Mouse (Mus musculus) liver, embryonic 18 days (tissue): ENCODE data around the gene Cwc25. TPM values are rescaled to one million over a fixed set of nuclear protein-coding genes. Genes with fewer than 3 reads are reported as not detected.

ENCODE experiments used
- polyA plus RNA-seq: library from polyadenylated mRNA; depleted of rRNA; stranded (reverse); fragments of >200 nt; gene quantifications from 2 replicates; pipeline ENCODE4 v1.2.3, GENCODE M21; 2012; rRNA removed

The Cwc25 gene
- 6.0 and 6.5 TPM in 2 replicates for polyA plus RNA-seq

GRCm38 (mm10) chr11:97766154-97766881, at the start of gene Cwc25:
Cwc25 (minus strand) TSS chr11:97766556.

GRCm38 (mm10) chr11:97798782-97799145, 32.4 kb upstream of the Cwc25 start, which contains the start of gene Lasp1:
Lasp1 (plus strand) TSS chr11:97799000.

GRCm38 (mm10) chr11:97781832-97782563, 15.6 kb upstream of the Cwc25 start, which contains the start of gene Rpl23:
Rpl23 (minus strand) TSS chr11:97782437.

GRCm38 (mm10) chr11:97775808-97776496, 9.6 kb upstream of the Cwc25 start, which contains the start of gene 1700001P01Rik:
1700001P01Rik (minus strand) TSS chr11:97775918.

GRCm38 (mm10) chr11:97744063-97744717, 22.2 kb downstream of the Cwc25 start, which contains the start of gene Pip4k2b:
Pip4k2b (minus strand) TSS chr11:97744704.

GRCm38 (mm10) chr11:97703039-97703826, 63.1 kb downstream of the Cwc25 start, which contains the start of gene Psmb3:
Psmb3 (plus strand) TSS chr11:97703399.

GRCm38 (mm10) chr11:97700003-97700745, 66.2 kb downstream of the Cwc25 start, which contains the start of gene Pcgf2:
Pcgf2 (minus strand) TSS chr11:97700497.

Other genes starting within 250 kb of the Cwc25 start
- gene Srcin1, start 190.4 kb downstream of the Cwc25 start, polyA plus RNA-seq, result 0.05 and 0.07 TPM in 2 replicates
- gene Epop, start 136.9 kb downstream of the Cwc25 start, polyA plus RNA-seq, result 0.79 and 0.83 TPM in 2 replicates
- gene Mllt6, start 103.1 kb downstream of the Cwc25 start, polyA plus RNA-seq, result 2.2 and 2.8 TPM in 2 replicates
- gene Cisd3, start 80.7 kb downstream of the Cwc25 start, polyA plus RNA-seq, result 23.1 and 25.8 TPM in 2 replicates
- 9.7 and 14.6 TPM in 2 replicates for gene Pcgf2, start 66.1 kb downstream of the Cwc25 start, polyA plus RNA-seq
- gene Psmb3, start 63.2 kb downstream of the Cwc25 start, polyA plus RNA-seq, result 166 and 173 TPM in 2 replicates
- gene Pip4k2b, start 21.9 kb downstream of the Cwc25 start, polyA plus RNA-seq, result 4.7 and 5.1 TPM in 2 replicates
- 0.05 TPM in 1 of 2 replicates, not detected in the other for gene 1700001P01Rik, start 9.4 kb upstream of the Cwc25 start, polyA plus RNA-seq
- gene Rpl23, start 15.9 kb upstream of the Cwc25 start, polyA plus RNA-seq, result 465 and 506 TPM in 2 replicates
- 26.2 and 29.9 TPM in 2 replicates for gene Lasp1, start 32.4 kb upstream of the Cwc25 start, polyA plus RNA-seq
- gene B230217C12Rik, start 74.2 kb upstream of the Cwc25 start, polyA plus RNA-seq, result 0.22 and 0.30 TPM in 2 replicates
- 0.24 and 0.28 TPM in 2 replicates for gene Fbxo47, start 117.6 kb upstream of the Cwc25 start, polyA plus RNA-seq
- 0.76 and 0.85 TPM in 2 replicates for gene Plxdc1, start 219.9 kb upstream of the Cwc25 start, polyA plus RNA-seq
- 3.9 and 5.6 TPM in 2 replicates for gene Arl5c, start 229.6 kb upstream of the Cwc25 start, polyA plus RNA-seq